Mouse (Mus musculus) lung, embryonic 14.5 days (tissue): ENCODE data around the gene Sh3bp2. TPM values are rescaled to one million over a fixed set of nuclear protein-coding genes. Genes with fewer than 3 reads are reported as not detected.

Source experiments
- ATAC-seq: fragments of 200-750 bp; cut with Nextera tagmentation; 2 replicates; pipeline ENCODE4 v1.8.0; 2017; ENCODE audit warnings: mild to moderate bottlenecking, moderate TSS enrichment, moderate library complexity; ENCODE audit not compliant: insufficient read depth
- DNase-seq: peaks from one replicate; pipeline ENCODE4 v3.0.0-alpha.2; 2015
- H3K27ac ChIP-seq: fragments of 300-500 bp; sonication (generic); 2 replicates; pipeline ENCODE4 v1.5.1; 2014; ENCODE audit warnings: low read depth, mild to moderate bottlenecking, moderate library complexity
- H3K27me3 ChIP-seq: fragments of 300-500 bp; sonication (generic); 2 replicates; pipeline ENCODE4 v1.6.1; 2014; ENCODE audit warnings: low read length, control low read depth; ENCODE audit not compliant: insufficient read depth
- H3K36me3 ChIP-seq: fragments of 300-500 bp; sonication (generic); 2 replicates; pipeline ENCODE4 v1.6.1; 2014; ENCODE audit warnings: control low read depth; ENCODE audit not compliant: insufficient read depth
- H3K4me1 ChIP-seq: fragments of 300-500 bp; sonication (generic); 2 replicates; pipeline ENCODE4 v1.6.1; 2014; ENCODE audit warnings: antibody characterized with exemption, control low read depth; ENCODE audit not compliant: insufficient read depth
- H3K4me2 ChIP-seq: fragments of 300-500 bp; sonication (generic); 2 replicates; pipeline ENCODE4 v1.6.1; 2014; ENCODE audit warnings: mild to moderate bottlenecking
- H3K4me3 ChIP-seq: fragments of 300-500 bp; sonication (generic); 2 replicates; pipeline ENCODE4 v1.5.1; 2014; ENCODE audit warnings: low read depth, low read length
- H3K9ac ChIP-seq: fragments of 300-500 bp; sonication (generic); 2 replicates; pipeline ENCODE4 v1.6.1; 2014
- H3K9me3 ChIP-seq: fragments of 300-500 bp; sonication (generic); 2 replicates; pipeline ENCODE4 v1.6.1; 2016; ENCODE audit warnings: low read depth, low read length, control low read depth
- CTCF ChIP-seq: IDR thresholded peaks from 2 replicates; pipeline ENCODE4 v1.5.1; 2016; ENCODE audit warnings: antibody characterized with exemption, low read depth
- WGBS: fragments of 180-500 bp; shearing (Covaris S2); extraction: QIAGEN DNeasy Blood & Tissue Kit; methylation state at CpG from one replicate; pipeline ENCODE4 v1.1.7; 2014; 5-methylcytosine and 5-hydroxymethylcytosine counted together
- polyA plus RNA-seq: library from polyadenylated mRNA; unstranded; fragments of >200 nt; fragmentation: Nextera tagmentation; extraction: Ambion mirVana; gene quantifications from 2 replicates; pipeline ENCODE4 v1.2.1, GENCODE M21; 2014

Gene Sh3bp2
- polyA plus RNA-seq = 7.6 and 15.0 TPM in 2 replicates

GRCm38 (mm10) chr5:34525663-34526476, at the start of gene Sh3bp2:
TSS of gene Sh3bp2 (plus strand) at chr5:34525838.
- 2% methylated on average over 38 of the region's 38 CpGs for WGBS
- peak within 1 kb of the TSS; percentile 52 for H3K4me3 ChIP-seq
- H3K9me3 ChIP-seq = no peaks in the 10 kb centered on the region
- ATAC-seq (peak; percentile 95), DNase-seq (peak; percentile 96)
- peak within 1 kb of the TSS; percentile 77 for H3K4me2 ChIP-seq
- no peaks in the 10 kb centered on the region for H3K27me3 ChIP-seq
- H3K9ac ChIP-seq = peak within 1 kb of the TSS; percentile 46
- peak; percentile 20; the same call in 1 of the 2 replicates for TF ChIP-seq CTCF
- no peaks in the 10 kb centered on the region for H3K36me3 ChIP-seq
- H3K27ac ChIP-seq = no peak within 1 kb of the TSS
- H3K4me1 ChIP-seq = no peaks in the 10 kb centered on the region

DNA sequence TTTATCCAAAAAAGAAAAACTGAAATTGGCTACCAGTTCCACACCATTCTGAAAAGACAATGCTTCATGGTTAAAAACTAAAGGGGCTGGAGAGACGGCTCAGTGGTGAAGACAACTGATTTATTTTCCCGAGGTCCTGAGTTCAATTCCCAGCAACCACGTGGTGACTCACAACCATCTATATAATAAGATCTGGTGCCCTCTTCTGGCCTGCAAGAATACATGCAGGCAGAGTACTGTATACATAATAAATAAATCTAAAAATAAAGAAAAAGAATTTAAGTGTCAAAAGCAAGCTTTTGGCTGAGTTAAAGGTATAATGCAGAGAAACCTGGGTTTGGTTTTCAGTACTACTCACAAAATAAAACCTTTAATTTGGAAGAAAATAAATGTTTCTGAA, 44.7 kb upstream of the Sh3bp2 start:
- H3K9me3 ChIP-seq = no peaks in the 10 kb centered on the region
- WGBS = 78% methylated on average over 3 of the region's 3 CpGs
- H3K4me2 ChIP-seq = no peak overlapping the region
- peaks cover 66% of the 10 kb centered on the region for H3K36me3 ChIP-seq
- H3K27me3 ChIP-seq = no peaks in the 10 kb centered on the region
- no peak overlapping the region for H3K27ac ChIP-seq
- DNase-seq (no peak), ATAC-seq (no peak)
- H3K9ac ChIP-seq = no peak overlapping the region
- H3K4me3 ChIP-seq = no peak overlapping the region
- H3K4me1 ChIP-seq = no peaks in the 10 kb centered on the region
- peak; percentile 29; the same call in 1 of the 2 replicates for TF ChIP-seq CTCF

DNA sequence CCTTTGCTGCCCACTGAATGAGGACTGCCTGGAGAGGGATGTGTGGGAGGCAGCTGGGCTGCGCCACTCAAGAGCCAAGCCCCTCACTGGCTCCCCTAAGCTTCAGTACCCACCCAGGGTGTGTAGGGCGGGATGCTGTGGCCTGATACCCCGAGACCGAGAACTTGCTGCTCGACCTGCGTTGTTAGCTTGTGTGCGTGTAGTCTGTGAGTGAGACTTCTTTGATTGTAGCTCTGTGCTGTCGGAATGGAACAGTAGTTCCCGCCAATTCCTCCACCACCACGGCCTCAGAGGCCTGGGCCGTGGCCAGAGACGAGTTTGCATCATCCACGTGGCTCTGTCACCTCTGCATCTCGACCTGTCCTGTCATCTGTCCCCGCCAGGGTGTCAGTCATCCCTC, 39.9 kb upstream of the Sh3bp2 start:
- 86% methylated on average over 15 of the region's 15 CpGs for WGBS
- no peak overlapping the region for H3K9ac ChIP-seq
- no peak overlapping the region for H3K4me3 ChIP-seq
- no peaks in the 10 kb centered on the region for H3K4me1 ChIP-seq
- H3K27me3 ChIP-seq = no peaks in the 10 kb centered on the region
- peaks cover 40% of the 10 kb centered on the region for H3K36me3 ChIP-seq
- TF ChIP-seq CTCF = no peak
- no peak for ATAC-seq
- H3K9me3 ChIP-seq = no peaks in the 10 kb centered on the region
- H3K27ac ChIP-seq = no peak overlapping the region
- no peak overlapping the region for H3K4me2 ChIP-seq
- no peak for DNase-seq

GRCm38 (mm10) chr5:34487320-34488090, 38.1 kb upstream of the Sh3bp2 start:
- Histone ChIP-seq H3K4me2 (no peak overlapping the region), H3K4me1 (no peaks in the 10 kb centered on the region), H3K9me3 (no peaks in the 10 kb centered on the region), H3K36me3 (peaks cover 28% of the 10 kb centered on the region), H3K27me3 (no peaks in the 10 kb centered on the region), H3K9ac (no peak overlapping the region), H3K27ac (no peak overlapping the region), H3K4me3 (no peak overlapping the region)
- no peak for DNase-seq
- no peak for TF ChIP-seq CTCF
- WGBS = 64% methylated on average over 6 of the region's 6 CpGs
- no peak for ATAC-seq

GRCm38 (mm10) chr5:34488741-34489417, 36.8 kb upstream of the Sh3bp2 start:
- no peak for TF ChIP-seq CTCF
- no peak for ATAC-seq
- 82% methylated on average over 6 of the region's 6 CpGs for WGBS

GRCm38 (mm10) chr5:34489418-34489787, 36.2 kb upstream of the Sh3bp2 start:
- no peaks in the 10 kb centered on the region for H3K4me1 ChIP-seq
- 86% methylated on average over 3 of the region's 3 CpGs for WGBS
- H3K27ac ChIP-seq = no peak overlapping the region
- H3K9me3 ChIP-seq = no peaks in the 10 kb centered on the region
- no peak overlapping the region for H3K9ac ChIP-seq
- H3K27me3 ChIP-seq = no peaks in the 10 kb centered on the region
- 0 out of 2 replicates have a peak, but pooled peaks have one; percentile 9 for TF ChIP-seq CTCF
- no peak overlapping the region for H3K4me3 ChIP-seq
- H3K4me2 ChIP-seq = no peak overlapping the region
- DNase-seq (no peak), ATAC-seq (no peak)
- H3K36me3 ChIP-seq = peaks cover 24% of the 10 kb centered on the region

More at GRCm38 (mm10) chr5:34488741-34489417, 36.8 kb upstream of the Sh3bp2 start:
- Histone ChIP-seq H3K27ac (no peak overlapping the region), H3K9ac (no peak overlapping the region), H3K4me1 (no peaks in the 10 kb centered on the region), H3K4me3 (no peak overlapping the region), H3K9me3 (no peaks in the 10 kb centered on the region), H3K36me3 (peaks cover 24% of the 10 kb centered on the region), H3K4me2 (no peak overlapping the region), H3K27me3 (no peaks in the 10 kb centered on the region)
- no peak for DNase-seq
